Mouse (Mus musculus) thymus, postnatal 10 days (tissue): Measurements from ENCODE around the gene Kctd15.

Experiments
- DNase-seq, 2 experiments: peaks; one replicate each; pipeline ENCODE4 v3.0.0; 2021; ENCODE audit warnings: low spot score in 2 of 2

The Kctd15 gene

GRCm38 (mm10) chr7:34656632-34657031 lies at the start of gene Kctd15:
Gene Kctd15, minus strand, starts transcription at chr7:34656732.
- no peak for DNase-seq

- no peak for DNase-seq
Observed at GRCm38 (mm10) chr7:34704401-34704800, 47.9 kb upstream of the Kctd15 start.

- no peak for DNase-seq
Observed at GRCm38 (mm10) chr7:34703437-34703836, 46.9 kb upstream of the Kctd15 start.

GRCm38 (mm10) chr7:34702718-34703351 lies 46.3 kb upstream of the Kctd15 start:
- peak in 1 of 2 experiments; percentile 23 for DNase-seq

- no peak for DNase-seq
Observed at GRCm38 (mm10) chr7:34699888-34700287, 43.4 kb upstream of the Kctd15 start.

- DNase-seq, result no peak
Observed at GRCm38 (mm10) chr7:34698221-34698620, 41.7 kb upstream of the Kctd15 start.

GRCm38 (mm10) chr7:34696086-34696485 lies 39.6 kb upstream of the Kctd15 start:
- no peak for DNase-seq

GRCm38 (mm10) chr7:34694898-34695297 lies 38.4 kb upstream of the Kctd15 start:
- no peak for DNase-seq

- DNase-seq, result no peak
Observed at GRCm38 (mm10) chr7:34693916-34694315, 37.4 kb upstream of the Kctd15 start.

- DNase-seq, result no peak
Observed at GRCm38 (mm10) chr7:34693072-34693471, 36.5 kb upstream of the Kctd15 start.

- DNase-seq, result no peak
Observed at GRCm38 (mm10) chr7:34690111-34690510, 33.6 kb upstream of the Kctd15 start.

GRCm38 (mm10) chr7:34689028-34689427 lies 32.5 kb upstream of the Kctd15 start:
- DNase-seq, result no peak

- DNase-seq, result no peak
Observed at GRCm38 (mm10) chr7:34685801-34686200, 29.3 kb upstream of the Kctd15 start.

- no peak for DNase-seq
Observed at GRCm38 (mm10) chr7:34685176-34685575, 28.6 kb upstream of the Kctd15 start.

- no peak for DNase-seq
Observed at GRCm38 (mm10) chr7:34680771-34681421, 24.4 kb upstream of the Kctd15 start.

- no peak for DNase-seq
Observed at GRCm38 (mm10) chr7:34679886-34680285, 23.4 kb upstream of the Kctd15 start.

GRCm38 (mm10) chr7:34675831-34676514 lies 19.4 kb upstream of the Kctd15 start:
- DNase-seq, result peak in 1 of 2 experiments; percentile 58

GRCm38 (mm10) chr7:34675120-34675790 lies 18.7 kb upstream of the Kctd15 start:
- DNase-seq, result no peak

- no peak for DNase-seq
Observed at GRCm38 (mm10) chr7:34672916-34673315, 16.4 kb upstream of the Kctd15 start.

- DNase-seq, result peak; percentile 58 to 86
Observed at GRCm38 (mm10) chr7:34671911-34672310, 15.4 kb upstream of the Kctd15 start.

GRCm38 (mm10) chr7:34670778-34671177 lies 14.2 kb upstream of the Kctd15 start:
- DNase-seq, result no peak

- DNase-seq, result no peak
Observed at GRCm38 (mm10) chr7:34669336-34669735, 12.8 kb upstream of the Kctd15 start.
